Mouse (Mus musculus): ENCODE measurements around the gene Zfp36l2.
"Not testable (repeated sequence)": the region's sequence is repeated elsewhere in the genome, so short reads cannot be mapped to it uniquely, and the experiment has no call there.

The Zfp36l2 gene

DNA sequence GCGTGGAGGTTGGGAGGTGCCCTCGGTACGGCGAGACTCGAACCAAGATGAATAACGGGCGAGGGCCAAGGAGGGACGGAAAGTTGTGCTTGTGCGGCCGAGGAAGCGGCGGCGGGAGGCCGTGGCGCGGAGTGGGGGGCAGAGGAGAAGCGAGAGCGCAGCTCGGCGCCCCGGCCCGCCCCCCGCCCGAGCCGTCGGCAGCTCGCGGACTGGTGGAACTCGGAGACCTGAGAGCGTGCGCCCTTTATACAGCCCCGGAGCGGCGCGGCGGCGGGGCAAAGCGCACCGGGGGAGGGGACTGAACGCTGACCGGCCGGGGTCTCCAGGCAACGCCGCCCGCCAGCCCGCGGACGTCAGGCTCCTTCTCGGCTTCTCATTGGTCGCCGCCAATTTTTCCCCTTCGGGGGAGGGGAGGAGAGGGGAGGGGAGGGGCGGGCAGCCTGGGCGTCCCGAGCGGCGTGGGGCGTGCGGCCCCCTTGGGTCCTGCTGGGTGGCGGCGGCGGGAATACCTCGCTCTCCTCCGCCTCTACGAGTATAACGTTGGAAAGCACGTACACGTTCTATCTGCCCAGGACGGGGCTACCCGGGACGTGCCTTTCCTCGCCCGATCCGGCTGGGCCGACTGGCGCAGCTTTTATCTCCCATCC is at the start of gene Zfp36l2:
Gene Zfp36l2, minus strand, starts transcription at position 221 of the 647 bp plus-strand sequence.
- DNase-seq, result peak; percentile 97

DNA sequence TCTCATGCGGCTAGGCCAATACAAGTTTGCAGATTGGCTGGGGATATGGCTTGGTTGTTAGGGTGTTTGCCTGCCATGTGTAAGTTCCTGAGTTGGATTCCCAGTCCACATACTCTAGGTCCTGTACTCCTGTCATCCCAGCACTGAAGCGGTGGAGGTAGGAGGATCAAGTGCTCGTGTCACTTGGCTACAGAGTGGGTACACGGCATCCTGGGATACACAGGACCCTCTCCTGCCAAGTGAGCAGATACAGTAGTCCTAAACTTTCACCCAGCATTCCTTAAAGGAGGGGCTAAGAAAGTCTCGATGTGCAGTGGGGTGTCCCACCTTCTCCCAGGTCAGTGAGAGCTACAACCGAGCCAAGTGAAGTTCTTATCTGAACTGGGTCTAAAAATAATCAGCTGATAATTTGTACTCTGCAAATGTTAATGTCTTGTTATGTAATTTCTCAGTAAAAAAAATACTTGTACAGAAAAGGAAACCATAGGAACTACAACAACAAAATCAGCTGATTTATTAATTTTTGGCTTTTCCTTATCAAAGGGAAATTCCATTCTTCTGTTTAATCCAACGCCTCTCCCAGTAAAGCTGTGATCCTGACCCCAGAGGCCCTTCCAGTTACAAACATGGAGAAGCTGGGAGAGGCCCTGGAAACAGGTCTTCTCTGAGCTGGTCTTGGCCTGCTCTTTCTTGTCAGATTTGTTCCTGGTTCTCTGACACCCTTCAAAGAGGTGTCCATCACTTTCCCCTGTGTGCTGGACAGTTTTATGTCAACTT is 49.2 kb upstream of the Zfp36l2 start:
- peak; percentile 26 for DNase-seq

DNA sequence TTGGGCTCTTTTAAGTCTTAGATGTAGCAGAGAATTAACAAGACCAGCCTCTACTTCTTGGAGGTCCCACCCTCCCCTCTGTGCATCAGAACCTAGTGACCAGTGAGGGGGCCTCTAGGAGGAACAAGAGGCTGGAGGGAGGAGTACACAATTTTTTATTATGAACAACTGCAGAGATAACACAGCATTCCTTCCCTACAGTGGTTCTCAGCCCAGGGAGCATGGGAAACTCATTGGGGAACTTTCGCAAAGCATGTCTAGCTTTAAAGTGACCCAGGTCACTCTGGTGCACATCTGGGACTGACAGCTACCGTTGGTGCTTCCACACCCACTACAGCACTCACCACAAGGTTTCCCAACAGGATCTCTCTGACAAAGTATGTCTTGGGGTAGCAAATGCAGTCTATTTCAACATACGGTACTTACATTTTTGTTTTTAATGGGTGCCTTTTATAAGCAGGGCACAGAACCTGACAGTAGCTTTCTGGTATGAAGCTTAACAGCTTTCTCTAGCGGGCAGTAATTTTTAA is 47.7 kb upstream of the Zfp36l2 start:
- no peak for DNase-seq

DNA sequence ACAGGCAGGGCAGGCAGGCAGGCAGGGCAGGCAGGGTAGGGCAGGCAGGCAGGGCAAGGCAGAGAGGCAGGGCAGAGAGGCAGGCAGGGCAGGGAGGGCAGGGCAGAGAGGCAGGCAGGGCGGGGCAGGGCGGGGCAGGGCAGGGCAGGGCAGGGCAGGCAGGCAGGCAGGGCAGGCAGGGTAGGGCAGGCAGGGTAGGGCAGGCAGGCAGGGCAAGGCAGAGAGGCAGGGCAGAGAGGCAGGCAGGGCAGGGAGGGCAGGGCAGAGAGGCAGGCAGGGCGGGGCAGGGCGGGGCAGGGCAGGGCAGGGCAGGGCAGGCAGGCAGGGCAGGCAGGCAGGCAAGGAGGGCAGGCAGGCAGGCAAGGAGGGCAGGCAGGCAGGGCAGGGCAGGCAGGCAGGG is 47.0 kb upstream of the Zfp36l2 start:
- DNase-seq, result not testable (repeated sequence)

DNA sequence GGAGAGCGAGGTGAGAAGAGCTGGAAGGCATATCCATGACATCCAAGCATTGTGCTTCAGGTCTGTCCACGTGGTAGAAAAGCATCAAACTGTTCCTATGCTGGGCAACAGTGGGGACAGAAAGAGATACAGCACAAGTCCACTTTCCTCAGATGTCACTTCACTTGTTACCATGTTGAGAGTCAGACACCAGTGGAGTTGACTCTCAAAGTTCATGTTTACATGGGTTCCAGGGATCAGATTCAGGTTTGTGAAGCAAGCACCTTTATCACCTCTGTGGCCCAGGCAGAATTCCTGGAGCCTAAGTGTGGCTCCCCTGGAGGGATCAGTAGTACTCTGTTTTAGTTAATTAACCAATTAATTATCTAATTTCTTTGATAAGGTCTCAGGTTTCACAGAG is 46.0 kb upstream of the Zfp36l2 start:
- DNase-seq, result no peak

DNA sequence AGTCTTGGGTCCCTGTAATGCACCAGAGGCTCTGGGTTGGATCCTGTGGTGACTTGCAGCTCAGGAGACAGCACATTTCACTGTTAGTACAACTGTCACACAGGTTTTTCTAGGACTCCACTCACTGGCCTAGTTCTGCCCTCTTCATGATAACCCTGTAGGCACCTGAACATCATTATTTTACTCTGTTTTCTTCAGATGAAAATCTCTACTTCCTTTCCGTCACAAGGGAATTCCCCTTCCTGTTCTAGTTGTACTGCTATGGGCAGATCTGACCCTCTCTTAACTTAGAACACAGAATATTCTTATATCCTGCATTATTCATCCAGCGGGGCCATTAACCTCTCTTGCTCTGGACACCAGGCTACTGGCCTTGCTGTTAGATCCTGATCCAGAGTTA is 43.6 kb upstream of the Zfp36l2 start:
- DNase-seq, result no peak

DNA sequence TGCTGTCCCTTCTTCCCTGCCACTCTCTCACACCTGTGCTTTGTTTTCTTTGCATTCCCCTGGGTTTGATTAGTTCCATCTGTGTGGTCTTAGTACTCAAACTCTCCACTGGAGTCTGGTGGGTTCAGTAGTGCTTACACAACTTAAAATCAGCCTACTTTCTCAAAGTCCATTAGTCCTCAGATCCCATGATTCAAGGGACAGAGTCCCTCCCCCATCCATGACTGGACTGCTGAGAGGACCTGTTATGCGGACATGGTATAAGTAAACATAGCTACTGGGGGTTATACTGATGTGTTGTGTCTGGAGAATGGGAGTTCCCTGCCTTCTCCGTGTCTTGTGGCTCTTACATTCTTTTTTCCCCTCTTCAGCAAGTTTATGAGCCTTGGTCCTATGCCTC is 40.5 kb upstream of the Zfp36l2 start:
- DNase-seq, result no peak

DNA sequence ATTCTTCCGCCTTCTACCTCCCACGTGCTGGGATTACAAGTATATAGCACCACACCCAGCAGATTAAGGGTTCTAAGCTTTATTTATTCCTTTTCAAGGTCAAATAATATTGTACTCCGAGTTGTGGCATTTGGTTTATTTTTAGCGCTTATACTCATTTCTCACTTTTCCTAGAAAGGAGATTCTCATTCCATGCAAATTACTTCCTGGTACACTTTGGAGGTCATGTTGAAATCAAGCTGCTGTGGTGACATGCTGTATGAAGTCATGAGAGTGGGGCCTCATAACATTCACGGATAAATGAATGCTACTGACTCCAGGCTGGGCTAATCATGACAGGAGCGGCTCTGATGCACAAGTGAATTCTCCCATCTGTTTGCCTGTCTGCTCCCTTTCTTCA is 38.9 kb upstream of the Zfp36l2 start:
- DNase-seq, result no peak

DNA sequence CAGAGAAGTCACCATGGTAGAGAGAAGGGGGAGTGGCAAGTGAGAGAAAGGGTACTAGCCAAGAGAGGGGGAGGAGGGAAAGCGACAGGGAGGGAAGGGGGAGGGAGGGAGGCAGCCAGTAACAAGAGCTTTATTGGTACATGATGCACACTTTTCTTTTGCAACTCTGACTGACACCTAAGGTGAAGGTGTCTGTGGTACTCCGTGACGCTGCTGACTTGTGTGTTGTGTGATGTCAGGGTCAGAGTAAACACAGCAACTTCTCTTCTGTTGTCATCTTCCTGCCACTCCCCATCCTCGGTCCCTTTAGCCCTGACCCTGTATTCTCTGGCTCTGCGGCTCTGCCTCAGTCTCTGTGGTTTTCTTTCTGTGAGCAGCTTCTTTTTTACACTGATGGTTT is 38.5 kb upstream of the Zfp36l2 start:
- no peak for DNase-seq

DNA sequence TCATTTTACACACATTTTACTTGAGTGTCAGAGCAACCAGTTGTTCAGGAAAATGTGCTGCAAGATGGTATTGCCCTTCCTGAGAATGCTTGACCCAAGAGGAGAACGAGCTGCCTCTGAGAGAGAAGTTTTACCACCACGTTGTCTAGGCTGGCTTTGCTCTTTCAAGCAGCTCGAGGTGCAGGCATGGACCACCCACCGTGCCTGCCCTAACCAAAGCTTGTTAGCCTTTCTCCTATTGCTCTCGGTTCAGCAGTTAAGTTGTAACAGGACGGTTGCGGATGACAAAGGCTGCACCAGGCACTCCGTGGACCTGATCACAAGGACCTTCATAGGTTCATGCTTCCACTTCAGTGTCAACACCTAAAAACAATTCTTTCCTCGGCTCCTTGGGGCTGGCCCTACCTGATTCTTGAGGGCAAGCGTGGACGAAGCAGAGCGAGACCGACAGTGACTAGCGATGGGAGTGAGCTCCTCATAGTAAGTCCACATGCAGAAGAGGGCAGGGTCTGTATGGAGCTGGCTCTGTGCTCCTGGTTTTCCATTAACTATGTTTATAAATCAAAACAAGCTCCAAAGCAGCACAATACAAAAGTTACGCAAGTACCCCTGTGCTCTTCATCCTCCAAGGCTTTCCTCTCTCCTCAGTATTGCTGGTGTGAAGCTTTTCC is 36.6 kb upstream of the Zfp36l2 start:
- no peak for DNase-seq

DNA sequence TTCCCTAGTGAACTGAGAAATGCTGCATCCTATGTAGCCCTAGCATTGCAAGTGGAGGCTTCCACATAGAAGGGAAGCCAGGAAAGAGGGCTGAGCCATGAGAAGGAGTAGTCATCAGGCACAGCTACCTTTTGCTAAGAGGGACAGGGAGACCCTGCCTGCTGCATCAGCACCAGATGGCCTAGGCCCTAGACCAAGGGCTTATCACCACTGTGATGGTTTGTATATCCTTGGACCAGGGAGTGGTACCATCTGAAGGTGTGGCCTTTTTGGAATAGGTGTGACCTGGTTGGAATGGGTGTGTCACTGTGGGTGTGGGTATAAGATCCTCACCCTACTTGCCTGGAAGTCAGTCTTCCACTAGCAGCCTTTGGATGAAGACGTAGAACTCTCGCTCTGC is 31.1 kb upstream of the Zfp36l2 start:
- DNase-seq, result not testable (repeated sequence)

DNA sequence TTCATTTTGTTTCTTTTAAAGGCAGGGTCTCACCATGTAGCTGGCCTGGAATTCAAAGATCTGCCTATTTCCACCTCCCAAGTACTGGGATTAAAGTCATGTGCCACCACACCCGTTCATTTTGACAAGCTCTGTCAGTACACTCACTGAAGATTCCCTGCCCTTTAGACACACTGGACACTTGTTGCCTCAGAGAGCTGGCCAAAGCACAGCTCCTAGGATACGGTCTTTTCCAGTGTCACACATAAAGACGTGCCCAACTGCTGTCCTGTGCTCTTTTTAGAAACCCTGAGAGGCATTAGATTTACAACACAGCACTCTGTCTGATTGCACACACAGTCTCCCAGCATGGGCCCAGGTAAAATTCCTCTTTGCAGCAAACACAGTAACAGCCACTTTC is 29.9 kb upstream of the Zfp36l2 start:
- DNase-seq, result no peak

DNA sequence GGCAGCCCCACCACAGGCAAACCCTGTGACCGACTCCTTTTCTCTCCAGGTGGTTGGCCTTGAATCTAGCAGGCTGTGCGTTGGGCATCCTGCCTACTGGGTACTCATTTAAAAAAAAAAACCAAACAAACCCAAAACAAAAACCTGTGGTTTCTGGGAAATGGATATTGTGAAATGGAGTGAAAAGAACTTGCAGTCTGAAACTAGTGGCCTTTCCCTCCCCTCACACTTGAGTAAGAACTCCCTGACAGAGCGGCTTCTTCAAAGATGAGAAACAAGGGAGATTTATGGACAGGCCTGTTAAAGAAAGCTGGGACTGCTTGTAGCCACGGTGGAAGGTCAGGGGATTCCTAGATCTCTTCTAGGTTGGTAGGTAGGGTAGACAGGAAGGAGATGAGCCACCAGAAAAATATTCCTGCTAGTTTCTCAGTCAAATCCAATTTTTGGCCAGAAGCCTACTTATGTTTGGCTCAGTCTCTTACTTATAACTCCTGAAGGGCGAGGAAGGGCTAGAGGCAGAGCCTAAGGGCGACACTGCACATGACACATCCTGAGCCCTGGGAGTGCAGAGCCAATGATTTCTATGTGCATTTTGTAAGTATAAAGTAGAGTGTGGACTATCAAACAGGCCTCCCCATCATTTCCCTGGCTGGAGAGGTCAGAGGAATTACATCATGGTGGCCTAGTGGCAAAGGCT is 27.7 kb upstream of the Zfp36l2 start:
- peak; percentile 17 for DNase-seq

DNA sequence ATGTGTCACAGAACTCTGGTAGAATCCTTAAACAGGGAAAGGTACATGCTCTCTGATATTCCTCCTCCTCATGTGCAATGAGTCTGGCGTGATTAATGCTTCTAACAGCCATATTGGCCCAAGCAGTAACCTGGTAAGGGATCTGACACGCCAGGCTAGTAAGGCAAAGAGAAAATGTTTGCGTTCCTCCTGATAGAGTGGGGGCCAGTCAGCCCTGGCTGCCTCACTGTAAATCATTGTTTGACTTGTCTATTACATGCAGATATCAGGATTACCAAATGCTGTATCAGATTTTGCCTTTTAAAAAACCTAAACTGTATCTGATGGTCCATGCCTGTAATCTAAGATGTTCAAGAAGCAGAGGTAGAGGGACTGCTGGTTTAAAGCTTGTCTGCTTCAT is 25.7 kb upstream of the Zfp36l2 start:
- no peak for DNase-seq

DNA sequence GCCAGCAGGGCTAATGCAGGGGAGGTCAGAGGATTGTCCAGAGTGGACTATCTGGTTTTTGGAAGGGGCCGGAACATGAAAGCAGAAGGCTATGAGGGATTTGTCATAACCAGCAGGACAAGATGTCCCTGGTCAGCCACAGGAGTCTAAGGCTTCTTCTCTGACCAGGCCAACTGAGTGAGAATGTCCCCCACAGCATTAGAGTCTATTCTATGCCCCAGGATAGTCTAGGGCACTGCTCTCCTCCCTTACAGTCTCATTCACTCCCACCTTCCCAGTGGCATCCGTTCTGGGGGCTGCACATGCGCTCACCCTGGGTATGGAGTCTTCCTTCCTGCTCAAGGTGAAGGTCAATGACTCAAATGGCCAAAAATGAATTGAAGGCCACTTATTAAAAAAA is 19.9 kb upstream of the Zfp36l2 start:
- no peak for DNase-seq

DNA sequence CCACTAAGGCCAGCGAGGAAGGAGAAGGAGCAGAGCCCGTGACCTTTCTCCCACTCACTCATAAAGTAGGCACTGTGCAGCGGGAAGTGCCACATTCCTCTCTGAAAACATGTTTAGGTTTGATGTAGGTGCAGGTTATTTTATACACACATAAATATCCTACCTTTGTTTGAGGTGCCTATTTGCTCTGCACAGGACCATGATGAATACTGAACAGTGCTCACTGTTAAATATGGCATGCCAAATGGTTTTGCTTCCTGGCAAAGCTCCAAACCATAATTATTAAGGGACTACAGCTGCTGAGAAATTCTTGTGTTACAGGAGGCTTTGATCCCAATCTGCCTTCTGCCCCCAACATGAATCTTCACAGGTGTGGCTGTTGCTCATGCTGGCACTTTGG is 18.5 kb upstream of the Zfp36l2 start:
- DNase-seq, result no peak

DNA sequence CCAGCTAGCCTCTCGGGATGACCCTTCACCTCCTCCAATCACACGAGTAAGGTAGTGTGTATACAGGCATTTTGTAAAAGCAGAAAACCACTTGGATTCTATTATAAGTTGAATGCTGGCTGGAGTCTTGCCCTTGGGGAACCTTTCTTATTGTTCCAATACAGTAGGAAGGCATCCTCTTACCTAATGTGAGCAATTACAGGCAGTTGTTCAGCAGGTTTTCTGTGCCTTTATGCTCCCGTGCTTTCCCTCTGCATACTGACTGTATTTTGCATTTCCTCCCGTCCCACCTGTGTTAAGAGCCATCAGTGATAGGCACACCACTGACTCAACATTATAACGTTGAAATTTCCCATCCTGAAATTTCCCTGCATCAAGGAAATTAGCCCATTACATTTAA is 17.2 kb upstream of the Zfp36l2 start:
- no peak for DNase-seq

DNA sequence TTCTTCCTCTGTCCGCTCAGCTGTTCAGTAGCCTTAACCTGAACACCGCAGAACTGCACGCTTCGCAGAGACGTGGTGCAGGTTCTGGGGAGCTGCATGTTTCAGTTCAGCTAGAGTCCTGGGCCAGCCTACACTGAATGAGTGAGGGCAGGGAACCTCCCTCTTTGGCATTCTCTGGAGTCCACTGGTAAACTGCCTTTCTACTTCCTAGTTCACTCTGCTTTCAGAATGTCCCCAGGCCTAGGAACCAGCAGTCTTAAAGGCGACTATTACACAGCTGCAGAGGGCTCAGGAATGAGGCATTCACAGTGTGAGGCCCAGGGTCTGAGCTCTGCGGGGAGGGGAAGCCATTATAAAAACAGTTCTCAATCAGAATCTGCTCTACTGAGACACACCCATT is 15.6 kb upstream of the Zfp36l2 start:
- no peak for DNase-seq

DNA sequence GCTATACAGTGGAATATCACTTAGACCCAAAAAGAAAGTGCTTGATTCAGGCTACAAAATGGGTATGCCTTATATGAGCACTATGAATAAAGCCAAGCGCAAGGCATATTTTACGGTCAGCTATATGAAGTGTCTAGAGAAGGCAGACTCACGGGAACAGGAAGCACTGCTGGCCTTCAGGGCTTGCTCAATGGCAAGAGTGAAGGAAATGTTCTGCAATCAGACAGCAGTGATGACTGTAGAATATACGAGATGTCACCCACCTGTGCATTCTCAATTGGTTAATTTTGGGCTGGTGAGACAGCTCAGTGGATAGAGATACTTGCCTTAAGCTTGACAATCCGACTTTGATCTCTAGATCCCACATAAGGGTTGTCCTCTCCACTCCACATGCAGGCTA is 13.4 kb upstream of the Zfp36l2 start:
- DNase-seq, result no peak

DNA sequence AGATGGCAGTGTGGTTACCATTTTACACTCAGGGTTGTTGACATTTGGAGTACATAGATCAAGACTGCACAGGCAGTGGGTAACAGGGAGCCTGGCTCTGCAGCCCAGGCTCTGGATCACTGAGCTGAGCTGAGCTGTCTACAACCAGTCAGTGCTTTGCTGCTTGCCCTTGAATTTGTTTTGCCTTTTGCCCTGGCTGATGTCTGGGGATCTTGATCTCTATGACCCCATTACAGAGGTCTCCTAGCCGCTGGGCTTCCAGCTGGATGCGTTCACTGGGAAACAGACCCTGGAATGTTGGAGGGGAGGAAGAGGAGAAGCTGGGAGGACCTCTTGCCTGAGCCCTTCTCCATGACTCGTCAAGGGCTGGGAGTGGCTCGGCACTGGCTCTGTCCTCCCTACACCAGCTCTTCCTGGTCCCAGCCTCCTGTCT is 10.2 kb upstream of the Zfp36l2 start:
- DNase-seq, result no peak

DNA sequence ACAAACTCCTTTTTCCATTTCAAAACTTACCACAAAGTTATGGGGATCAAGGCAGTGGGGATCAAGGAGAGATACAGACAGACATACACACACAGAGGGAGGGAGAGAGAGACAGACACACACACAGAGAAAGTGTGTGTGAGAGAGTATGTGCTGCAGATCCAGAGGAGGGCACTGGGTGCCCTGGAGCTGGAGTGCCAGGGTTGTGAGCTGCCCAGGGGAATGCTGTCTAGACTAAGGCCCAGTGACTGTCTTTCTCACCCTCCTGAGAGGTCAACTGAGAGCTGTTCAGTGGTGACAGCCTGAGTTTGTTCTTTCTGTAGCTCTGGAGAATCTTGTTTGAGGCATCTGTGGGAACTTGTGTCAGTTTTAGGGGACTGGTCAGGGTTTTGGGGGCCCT is 8.6 kb upstream of the Zfp36l2 start:
- no peak for DNase-seq

DNA sequence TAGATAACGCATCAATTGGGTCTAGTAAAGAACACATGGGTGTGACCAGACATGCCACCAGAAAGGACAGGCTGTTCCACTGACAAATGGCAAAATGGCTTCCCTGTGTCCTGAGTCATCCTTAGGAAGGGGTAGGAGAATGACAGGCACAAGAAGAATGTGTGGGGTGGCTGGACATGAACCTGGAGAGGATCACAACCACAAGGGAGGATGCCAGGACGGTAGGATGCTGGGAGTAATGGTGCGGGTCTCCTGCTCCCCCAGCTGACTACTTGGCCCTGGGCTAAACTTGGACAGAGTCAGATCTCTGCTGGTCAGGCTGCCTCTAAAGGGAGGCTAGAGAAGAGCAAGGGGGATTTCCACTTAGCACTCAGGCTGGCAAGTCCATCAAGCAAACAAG is 8.1 kb upstream of the Zfp36l2 start:
- DNase-seq, result no peak

DNA sequence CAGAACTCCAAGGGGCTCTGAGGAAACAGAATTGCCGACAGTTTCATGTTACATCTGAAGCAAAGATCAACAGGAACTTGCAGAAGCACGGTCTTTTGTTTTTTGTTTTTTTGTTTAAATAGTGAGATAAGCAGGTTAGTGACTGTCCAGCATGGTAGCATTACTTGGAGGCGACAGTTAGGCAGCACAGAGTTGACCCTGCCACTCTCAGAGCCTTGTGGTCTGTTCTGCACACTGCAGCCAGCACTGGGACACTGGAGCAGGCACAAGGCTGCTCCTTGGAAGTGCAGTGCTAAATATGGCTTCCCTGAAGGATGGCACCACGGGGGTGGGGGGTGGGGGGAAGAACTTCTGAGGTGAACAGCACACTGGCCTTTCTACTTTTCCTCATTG is 7.3 kb upstream of the Zfp36l2 start:
- no peak for DNase-seq

Measured in lung, postnatal 14 days (tissue).